Mouse (Mus musculus) hindbrain, postnatal 0 days (tissue): ENCODE results near the gene Rora. TPM values are rescaled to one million over a fixed set of nuclear protein-coding genes. Genes with fewer than 3 reads are reported as not detected.

Source experiments
- ATAC-seq: fragments of 200-750 bp; cut with Nextera tagmentation; 2 replicates; pipeline ENCODE4 v1.8.0; 2017; ENCODE audit warnings: mild to moderate bottlenecking, moderate TSS enrichment, moderate library complexity
- DNase-seq: peaks from one replicate; pipeline ENCODE4 v3.0.0-alpha.2; 2015; ENCODE audit warnings: low spot score
- H3K27ac ChIP-seq: fragments of 300-500 bp; sonication (generic); 2 replicates; pipeline ENCODE4 v1.5.1; 2014; ENCODE audit warnings: mild to moderate bottlenecking
- H3K27me3 ChIP-seq: fragments of 300-500 bp; sonication (generic); 2 replicates; pipeline ENCODE4 v1.6.1; 2014; ENCODE audit warnings: low read length, mixed read lengths; ENCODE audit not compliant: insufficient read depth
- H3K36me3 ChIP-seq: fragments of 300-500 bp; sonication (generic); 2 replicates; pipeline ENCODE4 v1.6.1; 2014; ENCODE audit warnings: low read length, mixed read lengths; ENCODE audit not compliant: insufficient read depth
- H3K4me1 ChIP-seq: fragments of 300-500 bp; sonication (generic); 2 replicates; pipeline ENCODE4 v1.6.1; 2014; ENCODE audit warnings: antibody characterized with exemption, low read length, mixed read lengths; ENCODE audit not compliant: insufficient read depth
- H3K4me2 ChIP-seq: fragments of 300-500 bp; sonication (generic); 2 replicates; pipeline ENCODE4 v1.6.1; 2014; ENCODE audit warnings: low read depth, mild to moderate bottlenecking, low read length, moderate library complexity, mixed read lengths
- H3K4me3 ChIP-seq: fragments of 300-500 bp; sonication (generic); 2 replicates; pipeline ENCODE4 v1.5.1; 2014; ENCODE audit warnings: low read length
- H3K9ac ChIP-seq: fragments of 300-500 bp; sonication (generic); replicated peaks from 2 replicates; pipeline ENCODE4 v1.6.1; 2014; ENCODE audit warnings: mild to moderate bottlenecking, low read length, moderate library complexity, mixed read lengths
- H3K9me3 ChIP-seq: fragments of 300-500 bp; sonication (generic); 2 replicates; pipeline ENCODE4 v1.6.1; 2016; ENCODE audit warnings: low read length, mixed read lengths
- CTCF ChIP-seq: IDR thresholded peaks from 2 replicates; pipeline ENCODE4 v1.5.1; 2016; ENCODE audit warnings: antibody characterized with exemption, control low read depth, low read depth
- WGBS: fragments of 180-500 bp; shearing (Covaris S2); extraction: QIAGEN DNeasy Blood & Tissue Kit; methylation state at CpG from one replicate; pipeline ENCODE4 v1.1.7; 2014; 5-methylcytosine and 5-hydroxymethylcytosine counted together
- polyA plus RNA-seq: library from polyadenylated mRNA; unstranded; fragments of >200 nt; fragmentation: Nextera tagmentation; extraction: Ambion mirVana; gene quantifications from 2 replicates; pipeline ENCODE4 v1.2.1, GENCODE M21; 2015
- total RNA-seq: library from RNA; depleted of rRNA; stranded (reverse); fragments of >200 nt; gene quantifications from 2 replicates; pipeline ENCODE4 v1.2.3, GENCODE M21; 2014

Rora gene
- total and polyA plus RNA-seq, 2 experiments from 2014 or later: 27.5 to 59.4 TPM

GRCm38 (mm10) chr9:69237316-69237715, 583.7 kb downstream of the Rora start:
- ATAC-seq (no peak), DNase-seq (no peak)
- H3K27me3 ChIP-seq: no peaks in the 10 kb centered on the region
- no peak overlapping the region for H3K4me3 ChIP-seq
- H3K4me1 ChIP-seq: no peaks in the 10 kb centered on the region
- no peak overlapping the region for H3K4me2 ChIP-seq
- H3K27ac ChIP-seq: no peak overlapping the region
- 72% methylated on average over 10 of the region's 10 CpGs for WGBS
- TF ChIP-seq CTCF: no peak
- no peak overlapping the region for H3K9ac ChIP-seq
- H3K36me3 ChIP-seq: no peaks in the 10 kb centered on the region
- no peaks in the 10 kb centered on the region for H3K9me3 ChIP-seq

GRCm38 (mm10) chr9:69242538-69242937, 589.0 kb downstream of the Rora start:
- no peak for TF ChIP-seq CTCF
- DNase-seq (peak; percentile 15), ATAC-seq (no peak)
- H3K9ac ChIP-seq: no peak overlapping the region
- no peak overlapping the region for H3K4me3 ChIP-seq
- peak overlapping the region; percentile 45; the same call in 1 of the 2 replicates for H3K27ac ChIP-seq
- H3K36me3 ChIP-seq: no peaks in the 10 kb centered on the region
- H3K4me1 ChIP-seq: no peaks in the 10 kb centered on the region
- no peak overlapping the region for H3K4me2 ChIP-seq
- no peaks in the 10 kb centered on the region for H3K9me3 ChIP-seq
- WGBS: 43% methylated on average over 6 of the region's 6 CpGs
- H3K27me3 ChIP-seq: no peaks in the 10 kb centered on the region

- Histone ChIP-seq H3K27ac (no peak overlapping the region), H3K9me3 (no peaks in the 10 kb centered on the region), H3K4me1 (no peaks in the 10 kb centered on the region), H3K4me3 (no peak overlapping the region), H3K9ac (no peak overlapping the region), H3K27me3 (no peaks in the 10 kb centered on the region), H3K36me3 (no peaks in the 10 kb centered on the region), H3K4me2 (no peak overlapping the region)
- WGBS: 39% methylated on average over 6 of the region's 6 CpGs
- DNase-seq (peak; percentile 19), ATAC-seq (no peak)
- TF ChIP-seq CTCF: no peak
Observed at GRCm38 (mm10) chr9:69243626-69244025, 590.0 kb downstream of the Rora start.

- H3K9ac ChIP-seq: no peak overlapping the region
- WGBS: 70% methylated on average over 3 of the region's 3 CpGs
- no peak for TF ChIP-seq CTCF
- ATAC-seq (no peak), DNase-seq (peak; percentile 24)
- no peaks in the 10 kb centered on the region for H3K4me1 ChIP-seq
- H3K27ac ChIP-seq: no peak overlapping the region
- no peak overlapping the region for H3K4me2 ChIP-seq
- no peak overlapping the region for H3K4me3 ChIP-seq
- H3K27me3 ChIP-seq: no peaks in the 10 kb centered on the region
- no peaks in the 10 kb centered on the region for H3K36me3 ChIP-seq
- H3K9me3 ChIP-seq: no peaks in the 10 kb centered on the region
Observed at GRCm38 (mm10) chr9:69246225-69246624, 592.6 kb downstream of the Rora start.

- no peak overlapping the region for H3K27ac ChIP-seq
- no peaks in the 10 kb centered on the region for H3K9me3 ChIP-seq
- TF ChIP-seq CTCF: no peak
- H3K4me3 ChIP-seq: no peak overlapping the region
- no peaks in the 10 kb centered on the region for H3K27me3 ChIP-seq
- no peaks in the 10 kb centered on the region for H3K4me1 ChIP-seq
- DNase-seq (no peak), ATAC-seq (no peak)
- 82% methylated on average over 3 of the region's 3 CpGs for WGBS
- H3K4me2 ChIP-seq: no peak overlapping the region
- H3K9ac ChIP-seq: no peak overlapping the region
- H3K36me3 ChIP-seq: no peaks in the 10 kb centered on the region
Observed at GRCm38 (mm10) chr9:69249586-69249985, 596.0 kb downstream of the Rora start.

- 95% methylated on average over 8 of the region's 8 CpGs for WGBS
- no peak for ATAC-seq
- Histone ChIP-seq H3K9ac (no peak overlapping the region), H3K4me1 (no peaks in the 10 kb centered on the region), H3K36me3 (no peaks in the 10 kb centered on the region), H3K27me3 (no peaks in the 10 kb centered on the region), H3K27ac (no peak overlapping the region), H3K9me3 (no peaks in the 10 kb centered on the region), H3K4me3 (no peak overlapping the region), H3K4me2 (no peak overlapping the region)
- no peak for DNase-seq
- TF ChIP-seq CTCF: no peak
Observed at GRCm38 (mm10) chr9:69250326-69250725, 596.7 kb downstream of the Rora start.

- Histone ChIP-seq H3K4me1 (no peaks in the 10 kb centered on the region; the same call in 1 of the 2 replicates), H3K9me3 (no peaks in the 10 kb centered on the region), H3K36me3 (no peaks in the 10 kb centered on the region), H3K9ac (no peak overlapping the region), H3K4me3 (no peak overlapping the region), H3K4me2 (no peak overlapping the region), H3K27me3 (no peaks in the 10 kb centered on the region), H3K27ac (no peak overlapping the region)
- DNase-seq (no peak), ATAC-seq (no peak)
- WGBS: 61% methylated on average over 5 of the region's 5 CpGs
- no peak for TF ChIP-seq CTCF
Observed at GRCm38 (mm10) chr9:69258506-69258905, 604.9 kb downstream of the Rora start.
